Mouse (Mus musculus) lung, adult 2 months (tissue): ENCODE data around the gene Tmprss2. TPM values are rescaled to one million over a fixed set of nuclear protein-coding genes. Genes with fewer than 3 reads are reported as not detected.
"Not testable (repeated sequence)": the region's sequence is repeated elsewhere in the genome, so short reads cannot be mapped to it uniquely, and the experiment has no call there.

ENCODE experiments used
- DNase-seq: peaks from one replicate; pipeline ENCODE4 v3.0.0; 2022
- H3K4me1 ChIP-seq: fragments of 200-500 bp; 2 replicates; pipeline ENCODE4 v1.6.1; 2011; ENCODE audit warnings: low read length; ENCODE audit not compliant: control insufficient read depth, insufficient read depth
- H3K4me3 ChIP-seq: fragments of 200-500 bp; replicated peaks from 2 replicates; pipeline ENCODE3; 2011; ENCODE audit warnings: low read depth, mild to moderate bottlenecking, control low read depth, low read length; ENCODE audit errors: extremely low read depth
- CTCF ChIP-seq: fragments of 200-500 bp; IDR thresholded peaks from 2 replicates; pipeline ENCODE4 v1.5.1; 2011; ENCODE audit warnings: mild to moderate bottlenecking, low read length, control low read depth; ENCODE audit not compliant: insufficient read depth
- POLR2A ChIP-seq: fragments of 200-500 bp; IDR thresholded peaks from 2 replicates; pipeline ENCODE4 v1.6.1; 2011; ENCODE audit warnings: low read depth, mild to moderate bottlenecking, control low read depth, low read length, borderline replicate concordance; ENCODE audit errors: extremely low read depth
- WGBS: fragments of 180-500 bp; shearing (Covaris S2); methylation state at CpG from one replicate; pipeline ENCODE4 v1.1.7; 2018; 5-methylcytosine and 5-hydroxymethylcytosine counted together
- polyA plus RNA-seq: library from polyadenylated mRNA; depleted of rRNA; stranded (reverse); fragments of >200 nt; gene quantifications from 2 replicates; pipeline ENCODE4 v1.2.3, GENCODE M21; 2012

Gene Tmprss2
- polyA plus RNA-seq, 1 experiment: 56.6 TPM

DNA sequence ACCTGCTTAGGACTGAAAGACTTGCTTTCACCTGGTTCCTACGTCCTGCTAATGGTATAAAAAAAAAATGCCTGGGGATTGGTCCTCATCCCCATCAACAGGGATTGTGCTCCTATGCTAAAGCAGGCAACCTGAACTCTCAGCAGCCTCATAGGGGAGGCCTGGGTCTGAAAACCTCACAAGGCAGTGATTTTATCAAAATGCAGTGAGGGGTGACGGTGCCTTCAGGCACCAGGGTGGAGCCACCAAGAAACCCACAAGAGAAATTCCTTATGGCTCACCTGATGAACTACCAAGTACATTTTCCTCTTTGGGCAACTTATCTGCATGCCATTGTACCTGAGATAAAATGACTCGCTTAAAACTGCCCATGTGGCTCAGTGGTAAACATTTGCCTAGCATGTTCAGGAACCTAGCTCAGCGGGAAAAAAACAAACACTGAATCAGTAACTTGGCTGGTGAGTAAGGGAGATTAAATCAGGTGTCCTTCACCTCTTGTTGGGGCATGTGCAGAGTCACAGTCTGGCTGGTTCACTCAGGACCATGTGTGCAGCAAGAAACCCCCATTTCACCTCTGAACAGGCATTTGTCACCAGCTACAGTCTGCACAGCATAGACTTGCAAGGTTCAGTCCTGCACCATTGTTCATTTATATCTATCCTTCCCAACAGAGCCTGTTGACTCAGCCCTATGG is 17.0 kb downstream of the Tmprss2 start:
- Histone ChIP-seq H3K4me1 (no peaks in the 10 kb centered on the region), H3K4me3 (no peak overlapping the region)
- peak; percentile 28 for DNase-seq
- WGBS: 42% methylated on average over 4 of the region's 4 CpGs
- no peak for TF ChIP-seq CTCF
- TF ChIP-seq POLR2A: no peak

DNA sequence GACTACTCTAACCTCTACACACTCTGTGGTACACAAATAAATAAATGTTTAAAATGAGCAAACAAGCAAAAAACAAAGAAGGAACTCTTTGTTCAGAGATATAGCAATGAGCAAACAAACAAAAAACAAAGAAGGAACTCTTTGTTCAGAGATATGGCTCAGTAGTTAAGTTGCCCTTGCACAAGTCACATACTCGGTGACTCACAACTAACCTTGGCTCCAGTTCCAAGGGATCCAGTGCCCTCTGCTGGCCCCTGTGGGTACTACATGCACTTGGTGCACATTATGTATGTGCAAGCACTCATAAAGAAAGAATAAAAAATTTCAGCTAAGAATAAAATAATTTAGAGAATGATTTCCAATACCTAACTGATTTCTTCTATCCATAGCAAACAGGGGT is 17.9 kb downstream of the Tmprss2 start:
- Histone ChIP-seq H3K4me1 (no peaks in the 10 kb centered on the region), H3K4me3 (no peak overlapping the region)
- DNase-seq: peak; percentile 82
- TF ChIP-seq CTCF (peak; percentile 95), POLR2A (no peak)
- WGBS: 0% methylated on average over 1 of the region's 1 CpGs

DNA sequence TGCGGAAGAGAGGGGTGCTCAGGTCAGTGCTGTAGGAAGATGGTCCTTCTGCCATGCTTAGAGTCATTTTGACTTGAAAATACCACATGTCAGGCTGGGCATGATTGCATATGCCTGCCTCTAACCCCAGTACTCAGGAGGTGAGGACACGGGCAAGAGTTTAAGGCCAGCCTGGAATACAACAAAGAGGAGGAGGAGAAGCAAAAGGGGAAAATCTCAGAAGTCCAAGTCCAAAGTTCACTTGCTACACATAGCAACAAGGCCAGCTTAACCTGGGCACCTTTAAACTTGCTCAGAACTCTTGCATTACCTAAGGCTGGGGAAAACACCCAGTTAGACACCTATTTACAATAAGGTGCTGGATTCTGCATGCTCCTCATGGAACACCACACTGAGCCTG is 19.5 kb downstream of the Tmprss2 start:
- Histone ChIP-seq H3K4me3 (no peak overlapping the region), H3K4me1 (no peaks in the 10 kb centered on the region)
- WGBS: 80% methylated on average over 2 of the region's 2 CpGs
- DNase-seq: no peak
- no peak for TF ChIP-seq POLR2A
- no peak for TF ChIP-seq CTCF

GRCm38 (mm10) chr16:97582876-97583275 is 28.1 kb downstream of the Tmprss2 start:
- WGBS: 66% methylated on average over 1 of the region's 1 CpGs
- H3K4me1 ChIP-seq, H3K4me3 ChIP-seq, DNase-seq: not testable (repeated sequence)

DNA sequence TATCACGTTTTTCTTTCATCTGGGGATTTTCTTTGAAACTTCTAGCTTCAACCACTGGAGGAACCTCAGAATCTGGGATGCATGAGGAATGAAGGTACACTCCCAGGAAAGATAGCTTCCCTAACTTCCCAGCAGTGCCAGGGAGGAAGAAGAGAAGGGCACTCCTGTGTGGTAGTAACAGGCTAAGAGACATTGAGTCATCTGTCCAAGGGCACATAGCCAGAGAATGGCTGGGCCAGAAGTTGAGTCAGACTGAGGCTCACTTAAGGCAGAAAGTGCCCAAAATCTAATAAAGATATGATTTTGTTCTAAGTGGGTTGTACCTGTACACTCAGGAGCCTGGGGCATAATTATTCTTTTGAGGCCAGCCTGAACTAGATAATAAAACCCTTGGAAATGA is 41.6 kb downstream of the Tmprss2 start:
- Histone ChIP-seq H3K4me1 (no peaks in the 10 kb centered on the region), H3K4me3 (no peak overlapping the region)
- WGBS: 51% methylated on average over 1 of the region's 1 CpGs
- no peak for TF ChIP-seq POLR2A
- no peak for DNase-seq

- no peak overlapping the region for H3K4me3 ChIP-seq
- no peaks in the 10 kb centered on the region for H3K4me1 ChIP-seq
- peak; percentile 46 for DNase-seq
- TF ChIP-seq CTCF (peak; percentile 56), POLR2A (no peak)
- WGBS: 62% methylated on average over 9 of the region's 9 CpGs
Measured at GRCm38 (mm10) chr16:97568662-97569061, 42.3 kb downstream of the Tmprss2 start.

DNA sequence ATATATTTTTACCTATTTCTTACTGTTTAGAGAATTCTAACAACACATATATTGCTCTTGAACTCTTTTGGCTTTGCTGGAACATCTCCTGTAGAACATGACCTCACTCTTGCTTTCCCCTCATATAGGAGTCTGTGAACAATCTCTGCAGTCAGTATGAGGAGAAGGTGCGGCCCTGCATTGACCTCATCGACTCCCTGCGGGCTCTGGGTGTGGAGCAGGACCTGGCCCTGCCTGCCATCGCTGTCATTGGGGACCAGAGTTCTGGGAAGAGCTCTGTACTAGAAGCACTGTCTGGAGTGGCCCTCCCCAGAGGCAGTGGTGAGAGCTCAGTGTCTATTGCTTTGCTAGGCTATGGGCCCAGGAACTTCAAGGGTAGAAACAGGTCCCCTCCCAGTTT is 66.7 kb downstream of the Tmprss2 start:
- TF ChIP-seq CTCF: no peak
- no peak for TF ChIP-seq POLR2A
- Histone ChIP-seq H3K4me3 (no peak overlapping the region), H3K4me1 (no peaks in the 10 kb centered on the region)
- no peak for DNase-seq
- WGBS: 72% methylated on average over 4 of the region's 4 CpGs

- TF ChIP-seq POLR2A (no peak), CTCF (no peak)
- 44% methylated on average over 1 of the region's 1 CpGs for WGBS
- Histone ChIP-seq H3K4me1 (peaks cover 11% of the 10 kb centered on the region), H3K4me3 (no peak overlapping the region)
- no peak for DNase-seq
Measured at GRCm38 (mm10) chr16:97536859-97537258, 74.1 kb downstream of the Tmprss2 start.

- TF ChIP-seq CTCF: no peak
- 5% methylated on average over 3 of the region's 3 CpGs for WGBS
- H3K4me1 ChIP-seq: peaks cover 11% of the 10 kb centered on the region
- DNase-seq: peak; percentile 60
- peak overlapping the region; percentile 41 for H3K4me3 ChIP-seq
Measured at GRCm38 (mm10) chr16:97535808-97536413, 75.1 kb downstream of the Tmprss2 start.

- Histone ChIP-seq H3K4me1 (peaks cover 11% of the 10 kb centered on the region), H3K4me3 (peak overlapping the region; percentile 64)
- DNase-seq: peak; percentile 65
- whole genome bisulfite sequencing: 6% methylated on average over 5 of the region's 5 CpGs
- TF ChIP-seq CTCF: no peak
- no peak; the same call in 1 of the 2 replicates for TF ChIP-seq POLR2A
Measured at GRCm38 (mm10) chr16:97534876-97535461, 76.0 kb downstream of the Tmprss2 start.
